Mouse (Mus musculus) cerebellum, adult 11-12 months (tissue): ENCODE data around the gene Lipo3.
"Not testable (repeated sequence)": the region's sequence is repeated elsewhere in the genome, so short reads cannot be mapped to it uniquely, and the experiment has no call there.

Experiments used
- DNase-seq: peaks from one replicate; pipeline ENCODE4 v3.0.0; 2022

Lipo3 gene

DNA sequence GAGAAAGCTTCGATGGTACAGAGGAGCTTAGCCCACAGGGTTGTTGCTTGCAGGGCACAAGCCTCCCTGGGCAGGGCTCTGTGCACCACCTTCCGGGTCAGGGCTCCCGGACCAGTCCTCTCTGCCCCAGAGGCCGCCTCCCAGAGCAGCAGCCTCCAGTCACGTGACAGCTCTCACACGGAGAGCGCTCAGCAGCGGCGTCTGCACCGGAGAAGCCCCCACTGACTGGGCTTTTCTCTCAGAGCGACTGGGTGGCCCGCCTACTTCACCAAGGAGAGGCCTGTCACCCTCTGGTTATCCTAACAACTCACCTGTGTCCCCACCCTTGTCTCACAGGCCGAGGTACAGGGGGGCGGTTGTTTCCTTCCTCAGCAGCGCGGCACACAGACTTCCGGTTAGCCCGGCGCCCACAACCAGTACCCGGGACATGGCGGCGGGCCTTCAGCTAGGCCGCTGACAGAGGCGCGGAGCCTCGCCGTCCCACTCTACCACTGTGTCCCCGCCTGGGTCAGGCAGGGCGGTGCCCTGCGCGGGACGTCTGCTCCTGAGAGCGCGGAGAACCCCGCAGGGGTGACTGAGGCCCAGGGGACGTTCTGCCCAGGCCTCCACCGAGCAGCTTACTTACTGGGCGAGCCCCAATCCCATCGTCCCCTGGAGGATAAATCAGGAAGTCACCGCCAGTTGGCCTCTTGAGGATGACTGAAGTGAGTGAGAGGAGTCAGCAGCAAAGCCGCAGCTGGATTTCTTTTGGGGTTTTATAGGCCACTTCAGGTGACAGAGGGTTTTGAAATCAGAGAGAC lies at the start of gene Lipo3:
Gene Lipo3, minus strand, starts transcription at position 665 of the 800 bp plus-strand sequence.
- DNase-seq, result peak; percentile 32

DNA sequence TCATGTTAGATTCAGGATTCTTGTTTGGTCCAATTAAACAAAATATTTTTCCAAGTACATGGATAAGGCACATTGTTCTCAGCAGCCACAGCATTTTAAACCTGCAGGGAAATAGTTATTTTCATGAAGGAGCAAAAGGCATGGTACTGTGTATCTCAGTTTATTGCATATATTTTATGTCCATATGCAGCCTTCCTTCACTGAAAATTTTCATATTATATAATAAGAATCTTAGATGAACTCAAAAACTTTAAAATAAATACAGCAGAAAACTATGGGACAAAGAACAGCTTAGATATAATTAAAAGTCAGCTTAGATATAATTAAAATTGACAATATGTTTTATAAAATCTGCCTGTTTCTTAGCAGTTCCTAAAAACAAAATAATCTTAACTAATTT lies 25.6 kb upstream of the Lipo3 start, which contains the start of gene Lipo1:
Gene Lipo1, minus strand, starts transcription at position 101 of the 400 bp plus-strand sequence.
- DNase-seq, result not testable (repeated sequence)

DNA sequence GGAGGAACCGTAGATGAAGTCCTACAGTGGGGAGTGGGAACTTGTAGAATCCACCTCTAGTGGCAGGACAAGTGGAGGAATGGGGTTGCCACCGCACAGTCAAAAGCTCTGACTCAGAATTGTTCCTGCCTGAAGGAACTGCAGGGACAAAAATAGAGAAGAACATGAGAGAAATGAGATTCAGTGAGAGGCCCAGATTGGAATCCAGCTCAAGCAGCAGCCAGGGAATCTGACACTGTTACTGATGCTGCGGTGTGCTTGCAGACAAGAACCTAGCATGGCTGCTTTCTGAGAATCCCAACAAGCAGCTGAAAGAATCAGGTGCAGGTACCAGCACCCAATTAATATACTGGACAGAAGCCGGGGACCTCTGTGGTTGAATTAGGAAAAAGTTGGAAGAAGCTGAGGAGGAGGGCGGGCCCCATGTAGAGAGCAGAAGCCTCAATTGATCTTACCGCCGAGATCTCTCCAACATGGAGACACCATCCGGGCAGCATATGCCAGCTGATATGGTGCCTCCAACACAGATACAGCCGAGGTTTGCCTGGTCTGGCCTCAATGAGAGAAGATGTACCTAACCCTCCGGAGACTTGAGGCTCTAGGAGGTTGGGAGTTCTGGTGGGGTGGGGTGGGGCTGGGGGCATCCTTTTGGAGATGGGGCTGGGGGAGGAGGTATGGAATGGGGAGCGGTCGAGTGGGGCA lies 25.0 kb upstream of the Lipo3 start:
- no peak for DNase-seq

DNA sequence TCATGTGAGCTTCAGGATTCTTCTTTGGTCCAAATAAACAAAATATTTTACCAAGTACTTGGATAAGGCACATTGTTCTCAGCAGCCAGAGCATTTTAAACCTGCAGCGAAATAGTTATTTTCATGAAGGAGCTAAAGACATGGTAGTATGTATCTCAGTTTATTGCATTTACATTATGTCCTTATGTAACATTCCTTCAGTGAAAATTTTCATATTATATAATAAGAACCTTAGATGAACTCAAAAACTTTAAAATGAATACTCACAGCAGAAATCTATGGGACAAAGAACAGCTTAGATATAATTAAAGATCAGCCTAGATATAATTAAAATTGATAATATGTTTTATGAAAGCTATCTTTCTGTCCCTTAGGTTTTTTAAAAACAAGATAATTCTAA lies 10.5 kb downstream of the Lipo3 start, which contains the start of gene Lipo2:
Gene Lipo2, minus strand, starts transcription at position 101 of the 400 bp plus-strand sequence.
- not testable (repeated sequence) for DNase-seq

DNA sequence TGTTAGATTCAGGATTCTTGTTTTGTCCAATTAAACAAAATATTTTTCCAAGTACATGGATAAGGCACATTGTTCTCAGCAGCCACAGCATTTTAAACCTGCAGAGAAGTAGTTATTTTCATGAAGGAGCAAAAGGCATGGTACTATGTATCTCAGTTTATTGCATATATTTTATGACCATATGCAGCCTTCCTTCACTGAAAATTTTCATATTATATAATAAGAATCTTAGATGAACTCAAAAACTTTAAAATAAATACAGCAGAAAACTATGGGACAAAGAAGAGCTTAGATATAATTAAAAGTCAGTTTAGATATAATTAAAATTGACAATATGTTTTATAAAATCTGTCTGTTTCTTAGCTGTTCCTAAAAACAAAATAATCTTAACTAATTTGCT lies 136.6 kb downstream of the Lipo3 start, which contains the start of gene Gm8978:
Gene Gm8978, minus strand, starts transcription at position 101 of the 400 bp plus-strand sequence.
- DNase-seq, result not testable (repeated sequence)

DNA sequence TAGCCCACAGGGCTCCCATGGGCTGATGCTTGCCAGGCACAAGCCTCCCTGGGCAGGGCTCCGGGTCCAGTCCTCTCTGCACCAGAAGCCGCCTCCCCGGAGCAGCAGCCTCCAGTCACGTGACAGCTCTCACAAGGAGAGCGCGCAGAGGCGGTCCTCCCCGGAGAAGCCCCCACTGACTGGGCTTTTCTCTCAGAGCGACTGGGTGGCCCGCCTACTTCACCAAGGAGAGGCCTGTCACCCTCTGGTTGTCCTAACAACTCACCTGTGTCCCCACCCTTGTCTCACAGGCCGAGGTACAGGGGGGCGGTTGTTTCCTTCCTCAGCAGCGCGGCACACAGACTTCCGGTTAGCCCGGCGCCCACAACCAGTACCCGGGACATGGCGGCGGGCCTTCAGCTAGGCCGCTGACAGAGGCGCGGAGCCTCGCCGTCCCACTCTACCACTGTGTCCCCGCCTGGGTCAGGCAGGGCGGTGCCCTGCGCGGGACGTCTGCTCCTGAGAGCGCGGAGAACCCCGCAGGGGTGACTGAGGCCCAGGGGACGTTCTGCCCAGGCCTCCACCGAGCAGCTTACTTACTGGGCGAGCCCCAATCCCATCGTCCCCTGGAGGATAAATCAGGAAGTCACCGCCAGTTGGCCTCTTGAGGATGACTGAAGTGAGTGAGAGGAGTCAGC lies 172.0 kb downstream of the Lipo3 start:
- DNase-seq, result peak; percentile 73

DNA sequence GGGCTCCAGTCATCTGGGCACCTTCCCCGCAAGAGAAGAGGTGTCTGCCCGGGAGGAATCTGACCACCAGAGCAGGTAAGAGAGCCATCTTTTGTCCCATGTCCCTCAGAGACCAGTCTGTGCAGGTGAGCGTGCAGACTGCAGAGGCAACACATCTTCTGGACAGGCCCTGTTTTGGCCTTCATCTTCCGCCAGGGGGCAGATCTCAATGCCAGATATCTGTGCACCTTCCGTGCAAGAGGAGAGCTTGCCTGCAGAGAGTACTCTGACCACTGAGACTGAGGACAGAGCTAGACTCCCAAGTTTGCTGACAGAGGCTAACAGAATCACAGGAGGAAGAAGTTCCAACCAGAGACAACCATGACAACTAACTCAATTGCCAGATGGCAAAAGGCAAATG lies 193.2 kb downstream of the Lipo3 start:
- DNase-seq, result not testable (repeated sequence)

DNA sequence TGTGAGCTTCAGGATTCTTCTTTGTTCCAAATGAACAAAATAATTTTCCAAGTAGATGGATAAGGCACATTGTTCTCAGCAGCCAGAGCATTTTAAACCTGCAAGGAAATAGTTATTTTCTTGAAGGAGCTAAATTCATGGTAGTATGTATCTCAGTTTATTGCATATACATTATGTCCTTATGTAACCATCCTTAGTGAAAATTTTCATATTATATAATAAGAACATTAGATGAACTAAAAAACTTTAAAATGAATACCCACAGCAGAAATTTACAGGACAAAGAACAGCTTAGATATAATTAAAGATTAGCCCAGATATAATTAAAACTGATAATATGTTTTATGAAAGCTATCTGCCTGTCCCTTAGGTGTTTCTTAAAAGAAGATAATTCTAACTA lies 244.1 kb downstream of the Lipo3 start, which contains the start of gene Lipo4:
Gene Lipo4, minus strand, starts transcription at position 101 of the 400 bp plus-strand sequence.
- DNase-seq, result no peak
